Mouse (Mus musculus): ENCODE results near the gene Ovol2. TPM values are rescaled to one million over a fixed set of nuclear protein-coding genes. Genes with fewer than 3 reads are reported as not detected.

The Ovol2 gene
- polyA plus RNA-seq, 1 experiment from 2014 or later, result 1.1 TPM

- no peak for ATAC-seq (ENCODE audit: insufficient number of reproducible peaks, insufficient read depth, low FRiP score, low TSS enrichment)
- WGBS, result 16% methylated on average over 5 of the region's 5 CpGs
- H3K36me3 ChIP-seq, result no peaks in the 10 kb centered on the region
Measured at GRCm38 (mm10) chr2:144310273-144310672, 21.7 kb downstream of the Ovol2 start.

GRCm38 (mm10) chr2:144308561-144308960 lies 23.4 kb downstream of the Ovol2 start:
- WGBS, result 56% methylated on average over 8 of the region's 8 CpGs
- Histone ChIP-seq H3K4me3 (no peak overlapping the region), H3K27ac (no peak overlapping the region), H3K9me3 (no peaks in the 10 kb centered on the region), H3K36me3 (no peaks in the 10 kb centered on the region), H3K4me1 (no peaks in the 10 kb centered on the region), H3K4me2 (replicated peaks) (no peak overlapping the region), H3K27me3 (no peaks in the 10 kb centered on the region), H3K9ac (no peak overlapping the region)
- ATAC-seq (ENCODE audit: insufficient number of reproducible peaks, insufficient read depth, low FRiP score, low TSS enrichment), result no peak

More at GRCm38 (mm10) chr2:144310273-144310672, 21.7 kb downstream of the Ovol2 start:
- H3K4me3 ChIP-seq, result no peak overlapping the region
- H3K4me2 ChIP-seq (replicated peaks), result no peak overlapping the region
- no peak overlapping the region for H3K9ac ChIP-seq
- H3K27me3 ChIP-seq, result no peaks in the 10 kb centered on the region
- no peaks in the 10 kb centered on the region for H3K4me1 ChIP-seq
- H3K9me3 ChIP-seq, result no peaks in the 10 kb centered on the region
- H3K27ac ChIP-seq, result no peak overlapping the region

GRCm38 (mm10) chr2:144305721-144306294 lies 26.1 kb downstream of the Ovol2 start:
- Histone ChIP-seq H3K4me2 (replicated peaks) (no peak overlapping the region), H3K27ac (no peak overlapping the region), H3K9me3 (no peaks in the 10 kb centered on the region), H3K36me3 (no peaks in the 10 kb centered on the region), H3K4me3 (no peak overlapping the region), H3K9ac (no peak overlapping the region), H3K4me1 (no peaks in the 10 kb centered on the region), H3K27me3 (no peaks in the 10 kb centered on the region)
- ATAC-seq (ENCODE audit: insufficient number of reproducible peaks, insufficient read depth, low FRiP score, low TSS enrichment), result no peak
- WGBS, result 60% methylated on average over 18 of the region's 18 CpGs

GRCm38 (mm10) chr2:144301101-144301500 lies 30.8 kb downstream of the Ovol2 start:
- Histone ChIP-seq H3K4me1 (no peaks in the 10 kb centered on the region), H3K4me3 (no peak overlapping the region), H3K27me3 (no peaks in the 10 kb centered on the region), H3K27ac (no peak overlapping the region), H3K36me3 (no peaks in the 10 kb centered on the region), H3K9me3 (no peaks in the 10 kb centered on the region), H3K4me2 (replicated peaks) (no peak overlapping the region), H3K9ac (no peak overlapping the region)
- no peak for ATAC-seq (ENCODE audit: insufficient number of reproducible peaks, insufficient read depth, low FRiP score, low TSS enrichment)
- WGBS, result 94% methylated on average over 11 of the region's 11 CpGs

- Histone ChIP-seq H3K27ac (no peak overlapping the region), H3K4me1 (no peaks in the 10 kb centered on the region), H3K4me2 (replicated peaks) (no peak overlapping the region), H3K4me3 (no peak overlapping the region), H3K36me3 (no peaks in the 10 kb centered on the region), H3K9ac (no peak overlapping the region), H3K27me3 (no peaks in the 10 kb centered on the region), H3K9me3 (no peaks in the 10 kb centered on the region)
- WGBS, result 75% methylated on average over 9 of the region's 9 CpGs
- no peak for ATAC-seq (ENCODE audit: insufficient number of reproducible peaks, insufficient read depth, low FRiP score, low TSS enrichment)
Measured at GRCm38 (mm10) chr2:144299749-144300669, 31.9 kb downstream of the Ovol2 start.

- WGBS, result 62% methylated on average over 9 of the region's 9 CpGs
- Histone ChIP-seq H3K27me3 (no peaks in the 10 kb centered on the region), H3K36me3 (no peaks in the 10 kb centered on the region), H3K4me1 (no peaks in the 10 kb centered on the region), H3K27ac (no peak overlapping the region), H3K4me3 (no peak overlapping the region), H3K9me3 (no peaks in the 10 kb centered on the region), H3K4me2 (replicated peaks) (no peak overlapping the region), H3K9ac (no peak overlapping the region)
- no peak for ATAC-seq (ENCODE audit: insufficient number of reproducible peaks, insufficient read depth, low FRiP score, low TSS enrichment)
Measured at GRCm38 (mm10) chr2:144295145-144295735, 36.7 kb downstream of the Ovol2 start.

GRCm38 (mm10) chr2:144291600-144292305 lies 40.2 kb downstream of the Ovol2 start:
- no peak overlapping the region for H3K27ac ChIP-seq
- no peak overlapping the region for H3K4me3 ChIP-seq
- no peaks in the 10 kb centered on the region for H3K4me1 ChIP-seq
- no peak overlapping the region for H3K4me2 ChIP-seq (replicated peaks)
- no peaks in the 10 kb centered on the region for H3K36me3 ChIP-seq
- no peak overlapping the region for H3K9ac ChIP-seq
- WGBS, result 85% methylated on average over 11 of the region's 11 CpGs
- H3K9me3 ChIP-seq, result no peaks in the 10 kb centered on the region
- no peaks in the 10 kb centered on the region for H3K27me3 ChIP-seq
- ATAC-seq (ENCODE audit: insufficient number of reproducible peaks, insufficient read depth, low FRiP score, low TSS enrichment), result no peak

- H3K4me3 ChIP-seq, result no peak overlapping the region
- H3K9ac ChIP-seq, result no peak overlapping the region
- WGBS, result 84% methylated on average over 7 of the region's 7 CpGs
- no peaks in the 10 kb centered on the region for H3K36me3 ChIP-seq
- H3K9me3 ChIP-seq, result no peaks in the 10 kb centered on the region
- no peak overlapping the region for H3K4me2 ChIP-seq (replicated peaks)
- H3K27ac ChIP-seq, result no peak overlapping the region
- no peaks in the 10 kb centered on the region for H3K27me3 ChIP-seq
- ATAC-seq (ENCODE audit: insufficient number of reproducible peaks, insufficient read depth, low FRiP score, low TSS enrichment), result no peak
- H3K4me1 ChIP-seq, result no peaks in the 10 kb centered on the region
Measured at GRCm38 (mm10) chr2:144290321-144290720, 41.6 kb downstream of the Ovol2 start.

- Histone ChIP-seq H3K36me3 (peaks cover 22% of the 10 kb centered on the region), H3K4me3 (no peak overlapping the region), H3K9ac (no peak overlapping the region), H3K27ac (no peak overlapping the region), H3K4me2 (replicated peaks) (no peak overlapping the region), H3K4me1 (no peaks in the 10 kb centered on the region), H3K9me3 (no peaks in the 10 kb centered on the region), H3K27me3 (no peaks in the 10 kb centered on the region)
- ATAC-seq (ENCODE audit: insufficient number of reproducible peaks, insufficient read depth, low FRiP score, low TSS enrichment), result no peak
- WGBS, result 62% methylated on average over 3 of the region's 3 CpGs
Measured at GRCm38 (mm10) chr2:144281417-144281816, 50.5 kb downstream of the Ovol2 start.

GRCm38 (mm10) chr2:144280568-144280967 lies 51.4 kb downstream of the Ovol2 start:
- H3K27ac ChIP-seq, result no peak overlapping the region
- no peak for ATAC-seq (ENCODE audit: insufficient number of reproducible peaks, insufficient read depth, low FRiP score, low TSS enrichment)
- H3K4me1 ChIP-seq, result no peaks in the 10 kb centered on the region
- H3K9ac ChIP-seq, result no peak overlapping the region
- H3K4me3 ChIP-seq, result no peak overlapping the region
- WGBS, result 72% methylated on average over 3 of the region's 3 CpGs
- H3K36me3 ChIP-seq, result peaks cover 25% of the 10 kb centered on the region
- H3K9me3 ChIP-seq, result no peaks in the 10 kb centered on the region
- no peak overlapping the region for H3K4me2 ChIP-seq (replicated peaks)
- H3K27me3 ChIP-seq, result no peaks in the 10 kb centered on the region

GRCm38 (mm10) chr2:144279742-144280141 lies 52.2 kb downstream of the Ovol2 start:
- Histone ChIP-seq H3K9me3 (no peaks in the 10 kb centered on the region), H3K27me3 (no peaks in the 10 kb centered on the region), H3K36me3 (peaks cover 25% of the 10 kb centered on the region), H3K4me2 (replicated peaks) (no peak overlapping the region), H3K4me3 (no peak overlapping the region), H3K27ac (no peak overlapping the region), H3K9ac (no peak overlapping the region), H3K4me1 (no peaks in the 10 kb centered on the region)
- WGBS, result 78% methylated on average over 5 of the region's 5 CpGs
- no peak for ATAC-seq (ENCODE audit: insufficient number of reproducible peaks, insufficient read depth, low FRiP score, low TSS enrichment)

Measured in embryonic facial prominence, embryonic 12.5 days (tissue).